Mouse (Mus musculus): ENCODE measurements around the gene Ccdc90b.
A peak's percentile ranks its signal among the peaks of the same experiment; 100 is the strongest.

Gene Ccdc90b

DNA sequence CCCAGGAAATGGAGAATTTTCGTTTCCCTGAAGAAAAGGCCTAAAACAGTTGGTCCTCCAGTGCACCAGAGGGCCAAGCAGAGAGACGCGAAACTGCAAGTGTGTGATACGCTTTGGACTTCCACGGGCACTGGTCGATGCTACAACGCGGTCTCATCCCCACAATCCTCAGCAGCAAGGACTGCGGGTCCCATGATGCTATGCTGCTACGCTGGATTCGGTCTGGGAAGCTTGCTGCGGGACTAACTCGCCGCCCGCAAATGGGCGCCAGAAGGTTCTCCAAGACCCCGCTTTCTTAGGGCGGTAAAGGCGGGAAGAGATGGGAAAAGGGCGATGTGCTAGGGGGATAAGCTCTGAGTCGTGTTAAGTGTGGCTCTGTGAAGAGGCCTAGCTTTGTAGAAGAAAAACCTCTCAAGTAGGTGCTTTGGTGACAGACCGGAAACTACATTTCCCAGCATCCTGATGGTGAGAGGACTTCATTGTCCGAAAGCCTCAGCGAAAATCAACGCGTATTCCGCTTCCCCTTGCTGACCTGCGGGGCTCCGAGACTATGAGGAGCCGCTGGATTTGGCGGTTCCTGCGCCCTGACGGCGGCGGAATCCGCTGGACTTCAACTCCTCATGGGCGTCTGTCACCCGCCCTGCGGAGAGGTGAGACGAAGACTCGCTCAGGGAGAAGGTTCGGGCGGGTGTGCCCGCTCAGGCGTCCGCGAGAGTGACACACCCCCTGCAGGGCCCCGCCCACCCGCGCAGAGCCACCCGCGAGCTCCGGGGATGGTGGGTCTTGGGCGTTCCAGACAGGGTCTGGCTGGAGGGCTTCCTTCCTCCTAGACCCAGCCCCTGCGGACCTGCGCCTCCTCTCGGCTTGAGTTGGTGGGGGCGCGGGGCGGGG is at the start of gene Ccdc90b:
Ccdc90b (plus strand) TSS at position 164 of the 891 bp plus-strand sequence.
- DNase-seq (ENCODE audit: low spot score in 2 of 2): peak; percentile 85 to 90

GRCm38 (mm10) chr7:92520397-92520796 is 40.6 kb upstream of the Ccdc90b start:
- no peak for DNase-seq (ENCODE audit: low spot score in 2 of 2)

GRCm38 (mm10) chr7:92520820-92521219 is 40.1 kb upstream of the Ccdc90b start:
- peak in 1 of 2 experiments; percentile 10 for DNase-seq (ENCODE audit: low spot score in 2 of 2)

DNA sequence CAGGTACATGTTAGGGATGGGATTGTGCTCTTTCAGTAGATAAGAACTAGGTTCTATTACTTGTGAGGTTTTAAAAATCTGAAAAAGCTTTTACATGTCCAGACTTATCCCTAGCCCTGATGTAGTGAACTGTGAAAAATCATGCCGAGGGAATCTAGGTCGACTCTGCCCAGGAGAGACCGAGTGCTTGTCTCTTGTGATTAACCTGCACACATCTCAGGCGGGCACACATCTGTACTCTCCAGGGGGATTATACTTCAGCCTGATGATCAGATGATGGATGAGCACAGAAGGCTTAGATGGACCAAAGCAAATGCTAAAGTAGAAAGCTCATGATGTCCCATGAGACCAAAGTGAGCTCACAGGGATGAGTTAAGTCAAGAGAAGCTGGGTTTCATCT is 31.7 kb upstream of the Ccdc90b start:
- no peak for DNase-seq (ENCODE audit: low spot score in 2 of 2)

DNA sequence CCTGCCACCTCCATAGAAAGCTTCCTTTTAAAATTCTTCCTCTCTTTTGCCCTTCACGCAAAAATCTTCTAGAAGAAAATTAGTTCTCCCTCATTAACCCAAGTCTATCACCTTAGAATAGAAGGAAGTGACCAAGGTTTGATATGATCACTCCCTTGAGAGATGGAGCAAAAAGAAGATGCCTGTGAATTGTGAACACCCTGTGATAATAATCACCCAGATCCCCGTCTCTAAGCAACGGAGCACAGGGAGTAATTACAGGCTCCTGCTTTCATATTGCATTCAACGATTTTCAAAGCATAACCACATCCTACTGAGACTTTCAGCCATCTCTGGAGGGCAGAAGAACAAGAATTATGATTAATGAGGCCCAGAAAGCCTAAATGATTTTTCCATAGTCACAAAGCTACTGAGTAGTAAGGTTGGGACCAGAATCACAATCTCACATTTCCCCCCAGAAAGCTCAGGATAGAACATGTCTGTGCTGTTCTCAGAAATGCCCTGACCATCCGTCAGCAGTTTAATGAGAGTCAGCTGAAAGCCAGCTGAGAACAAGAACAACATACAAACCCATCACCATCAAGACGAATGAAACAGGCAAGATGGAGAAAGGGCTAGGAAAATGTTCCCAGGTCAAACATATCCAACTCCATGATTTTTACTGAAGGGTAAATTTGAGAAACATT is 28.5 kb upstream of the Ccdc90b start:
- no peak for DNase-seq (ENCODE audit: low spot score in 2 of 2)

GRCm38 (mm10) chr7:92546763-92547162 is 14.2 kb upstream of the Ccdc90b start:
- DNase-seq (ENCODE audit: low spot score in 2 of 2): no peak

DNA sequence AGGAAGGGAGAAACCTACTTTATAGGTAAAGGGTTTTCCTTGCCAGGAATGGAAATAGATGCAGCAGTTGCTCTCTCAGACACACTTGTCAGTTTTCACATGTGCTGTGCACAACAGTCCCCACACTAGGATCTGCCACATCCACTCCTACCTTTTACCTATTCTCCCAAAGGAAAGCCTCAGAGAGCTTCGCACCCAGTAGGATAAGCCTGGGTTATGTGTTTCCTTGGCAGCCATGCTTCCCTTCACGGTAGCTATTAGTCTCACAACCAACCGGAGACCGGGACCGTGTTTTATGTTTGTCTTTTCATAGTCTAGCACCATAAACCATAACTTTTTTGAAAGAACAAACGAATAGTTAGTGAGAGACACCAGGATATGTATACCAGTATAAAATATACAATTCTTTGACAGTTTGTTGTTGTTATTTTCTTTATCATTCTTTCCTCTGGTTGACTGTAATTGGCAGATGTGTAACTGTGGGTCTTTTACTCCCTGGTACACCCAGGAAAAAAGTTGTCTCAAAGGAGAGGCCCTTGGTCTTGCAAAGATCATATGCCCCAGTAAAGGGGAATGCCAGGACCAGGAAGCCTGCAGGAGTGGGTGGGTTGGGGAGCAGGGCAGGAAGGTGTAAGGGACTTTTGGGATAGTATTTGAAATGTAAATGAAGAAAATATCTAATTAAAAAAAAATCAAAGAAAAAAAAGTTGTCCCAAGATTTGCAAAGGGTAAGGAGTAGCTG is 10.5 kb upstream of the Ccdc90b start:
- no peak for DNase-seq (ENCODE audit: low spot score in 2 of 2)

DNA sequence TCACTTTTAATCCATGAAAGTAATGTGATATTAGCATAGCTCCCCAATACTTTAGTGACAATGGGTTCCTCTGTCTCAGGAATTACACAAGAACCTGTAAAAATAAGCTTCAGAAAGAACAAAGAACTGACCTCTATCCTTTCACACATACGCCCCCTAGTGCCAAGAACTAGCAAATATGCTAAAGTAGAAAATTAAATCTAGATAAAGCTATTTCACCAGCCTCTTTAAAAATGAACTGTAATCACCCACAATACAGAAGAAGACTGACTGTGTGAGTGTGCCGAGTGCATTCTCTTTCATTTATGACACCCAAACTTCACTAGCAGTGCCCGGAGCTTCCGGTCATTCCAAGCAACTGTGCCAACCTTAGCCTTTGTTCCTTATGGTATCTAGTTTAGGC is 10.0 kb upstream of the Ccdc90b start:
- DNase-seq (ENCODE audit: low spot score in 2 of 2): peak; percentile 2 to 21

DNA sequence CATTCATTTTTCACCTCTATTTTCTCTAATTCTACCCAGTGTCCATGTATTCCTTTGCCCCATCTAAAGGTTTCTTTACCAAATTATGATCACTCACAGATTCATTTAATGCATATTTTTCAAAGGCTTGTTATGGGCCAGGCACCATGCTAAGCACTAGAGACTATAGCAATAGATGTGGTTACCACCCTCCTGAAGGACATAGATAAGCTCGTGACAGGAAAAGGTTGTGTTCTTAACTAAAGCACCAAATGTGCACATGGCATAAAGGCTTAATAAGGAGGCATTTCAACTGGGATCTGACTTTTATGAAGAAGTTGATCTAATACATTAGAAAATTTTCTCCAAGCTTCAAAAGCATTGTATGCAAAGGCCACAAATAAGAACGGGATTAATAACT is 2.2 kb upstream of the Ccdc90b start:
- no peak for DNase-seq (ENCODE audit: low spot score in 2 of 2)

GRCm38 (mm10) chr7:92566775-92567174 is 5.8 kb downstream of the Ccdc90b start:
- DNase-seq (ENCODE audit: low spot score in 2 of 2): no peak

DNA sequence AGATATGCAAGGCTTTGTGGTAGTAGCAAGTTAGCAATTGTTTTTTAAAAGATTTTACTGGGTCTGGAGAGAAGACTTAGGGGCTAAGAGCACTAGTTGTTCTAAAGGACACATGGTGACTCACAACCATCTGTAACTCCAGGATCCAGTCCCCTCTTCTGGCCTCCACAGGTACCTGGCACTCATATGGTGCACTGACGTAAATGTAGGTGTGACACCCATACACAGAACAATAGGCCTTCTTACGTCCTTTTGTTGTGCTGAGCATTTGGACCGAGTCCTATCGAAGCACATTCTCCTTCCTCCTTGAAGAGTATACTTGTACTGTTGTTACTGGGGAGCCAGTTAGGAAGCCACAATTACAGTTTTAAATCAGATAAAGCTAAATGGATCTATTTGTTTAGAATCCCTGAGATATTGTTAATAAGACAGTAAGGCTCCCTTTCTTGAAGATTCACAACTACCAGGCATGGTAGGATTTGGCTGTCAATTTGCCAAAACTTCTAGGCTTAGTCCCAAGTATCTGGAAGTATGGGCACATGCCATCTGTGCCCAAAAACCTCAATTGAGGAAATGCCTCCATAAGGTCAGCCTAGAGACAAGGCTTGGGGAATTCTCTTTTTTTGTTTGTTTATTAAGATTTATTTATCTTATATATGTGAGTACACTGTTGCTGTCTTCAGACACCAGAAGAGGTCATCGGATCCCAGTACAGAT is 19.7 kb downstream of the Ccdc90b start:
- DNase-seq (ENCODE audit: low spot score in 2 of 2): no peak

GRCm38 (mm10) chr7:92583567-92583966 is 22.6 kb downstream of the Ccdc90b start:
- no peak for DNase-seq (ENCODE audit: low spot score in 2 of 2)

- no peak for DNase-seq (ENCODE audit: low spot score in 2 of 2)
Measured at GRCm38 (mm10) chr7:92589986-92590385, 29.0 kb downstream of the Ccdc90b start.

GRCm38 (mm10) chr7:92590842-92591241 is 29.9 kb downstream of the Ccdc90b start:
- DNase-seq (ENCODE audit: low spot score in 2 of 2): no peak

DNA sequence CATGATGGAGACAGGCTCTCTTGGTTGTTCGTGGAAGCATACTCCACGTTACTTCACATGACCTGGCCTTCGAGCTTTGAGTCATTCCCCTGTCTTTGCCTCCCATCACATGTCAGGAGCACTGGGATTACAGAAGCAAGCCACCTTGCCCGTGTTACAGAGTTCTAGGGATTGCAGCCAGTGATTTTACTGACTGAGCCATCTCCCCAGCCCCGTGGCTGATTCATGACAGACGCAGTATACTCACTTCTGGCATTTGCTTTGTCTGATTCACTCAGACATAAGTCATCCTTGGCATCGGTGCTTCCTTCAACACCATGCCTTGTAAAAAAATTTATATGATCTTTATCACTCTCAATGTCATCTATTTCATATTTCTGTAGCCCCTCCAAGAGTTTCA is 44.0 kb downstream of the Ccdc90b start:
- no peak for DNase-seq (ENCODE audit: low spot score in 2 of 2)

GRCm38 (mm10) chr7:92610830-92611229 is 49.9 kb downstream of the Ccdc90b start:
- DNase-seq (ENCODE audit: low spot score in 2 of 2): no peak

GRCm38 (mm10) chr7:92624488-92624887 is 63.5 kb downstream of the Ccdc90b start:
- no peak for DNase-seq (ENCODE audit: low spot score in 2 of 2)

- peak in 1 of 2 experiments; percentile 6 for DNase-seq (ENCODE audit: low spot score in 2 of 2)
Measured at GRCm38 (mm10) chr7:92630167-92630566, 69.2 kb downstream of the Ccdc90b start.

Measured in spleen, postnatal 36 days (tissue).